Mouse (Mus musculus) layer of hippocampus, adult 18-20 months (tissue): ENCODE measurements around the gene Tpbgl. TPM values are rescaled to one million over a fixed set of nuclear protein-coding genes. Genes with fewer than 3 reads are reported as not detected.
A peak's percentile ranks its signal among the peaks of the same experiment; 100 is the strongest.

Source experiments
- DNase-seq, 2 experiments: peaks; one replicate each; pipeline ENCODE4 v3.0.0; 2022; ENCODE audit warnings: low spot score in 2 of 2
- total RNA-seq, 2 experiments: library from RNA; stranded (reverse); gene quantifications; 2 replicates each; pipeline ENCODE4 v1.2.3; 2021

Gene Tpbgl
- total RNA-seq, 2 experiments from 2014 or later: 5.5 to 6.3 TPM

GRCm38 (mm10) chr7:99582867-99583266, 44.0 kb downstream of the Tpbgl start:
- DNase-seq: no peak

- DNase-seq: no peak
Observed at GRCm38 (mm10) chr7:99582306-99582705, 44.6 kb downstream of the Tpbgl start.

GRCm38 (mm10) chr7:99580247-99580646, 46.7 kb downstream of the Tpbgl start:
- no peak for DNase-seq

- DNase-seq: peak; percentile 33 to 50
Observed at GRCm38 (mm10) chr7:99579491-99580190, 47.3 kb downstream of the Tpbgl start.

- no peak for DNase-seq
Observed at GRCm38 (mm10) chr7:99578246-99578645, 48.7 kb downstream of the Tpbgl start.

Other genes with a start within 250 kb of the Tpbgl start
- 10 to 100 TPM; 18.8 to 24.5 TPM for gene Gdpd5, start 245.7 kb downstream of the Tpbgl start, total RNA-seq
- gene Klhl35, start 161.1 kb downstream of the Tpbgl start, total RNA-seq: 1 to 10 TPM; 2.2 to 2.3 TPM
- gene Rps3, start 143.4 kb downstream of the Tpbgl start, total RNA-seq: 100 to 1,000 TPM; 288 to 291 TPM
- 100 to 1,000 TPM; 143 to 168 TPM for gene Arrb1, start 91.6 kb downstream of the Tpbgl start, total RNA-seq
- gene Slco2b1, start 84.2 kb upstream of the Tpbgl start, total RNA-seq: 10 to 100 TPM; 11.9 to 12.2 TPM
- not detected for gene Olfr520, start 103.2 kb upstream of the Tpbgl start, total RNA-seq
- not detected for gene Olfr521, start 136.4 kb upstream of the Tpbgl start, total RNA-seq
- 1 to 10 TPM; 2.7 to 2.8 TPM for gene Neu3, start 201.3 kb upstream of the Tpbgl start, total RNA-seq
- gene Xrra1, start 232.0 kb upstream of the Tpbgl start, total RNA-seq: 1 to 10 TPM; 1.2 TPM
- 10 to 100 TPM; 97.3 to 99.4 TPM for gene Spcs2, start 236.4 kb upstream of the Tpbgl start, total RNA-seq